10 mouse cellular contexts compared by ENCODE assay signal in genomic region chr2:167680657-167681056, GRCm38 (mm10). TPM values are rescaled to one million over a fixed set of nuclear protein-coding genes. Genes with fewer than 3 reads are reported as not detected.
A peak's percentile ranks its signal among the peaks of the same experiment; 100 is the strongest.
DNase-seq lines count a peak whose midpoint lies in the region; ATAC-seq and TF ChIP-seq lines count a peak whose summit lies in the region.
"Had no signal": no experiment of that assay in that cellular context is flagged by ENCODE, and none has a peak within 500 bp of the region (broad histone marks: within the 10 kb centered on the region; RNA-seq: fewer than 3 reads in every experiment).

No protein-coding gene starts in this region.

- H3K36me3 ChIP-seq in heart, embryonic 11.5 days (ENCODE audit: control insufficient read depth, insufficient read depth, low read length) = no peaks in the 10 kb centered on the region
- no peaks in the 10 kb centered on the region for H3K36me3 ChIP-seq in liver, postnatal 0 days (replicated peaks; ENCODE audit: insufficient read depth, low read length)
- no peaks in the 10 kb centered on the region for H3K36me3 ChIP-seq in splenic B cell, adult 2 months (ENCODE audit: control insufficient read depth, insufficient read depth, low read length, poor library complexity, severe bottlenecking)
- H3K36me3 ChIP-seq: embryonic facial prominence, embryonic 15.5 days; stomach, embryonic 15.5 days had no signal

- H3K9me3 ChIP-seq in heart, embryonic 11.5 days (replicated peaks; ENCODE audit: control insufficient read depth, low read length) = no peaks in the 10 kb centered on the region
- no peaks in the 10 kb centered on the region for H3K9me3 ChIP-seq in liver, postnatal 0 days (ENCODE audit: low read length)
- H3K9me3 ChIP-seq: embryonic facial prominence, embryonic 15.5 days; stomach, embryonic 15.5 days had no signal

- no peak for ATAC-seq in heart, embryonic 11.5 days (replicated peaks; ENCODE audit: insufficient number of reproducible peaks, low FRiP score, low TSS enrichment)
- ATAC-seq in liver, postnatal 0 days = no peak

- no peak overlapping the region for H3K4me3 ChIP-seq in heart, embryonic 11.5 days (ENCODE audit: low read depth, low read length)
- no peak overlapping the region for H3K4me3 ChIP-seq in liver, postnatal 0 days (ENCODE audit: low read depth, low read length)
- H3K4me3 ChIP-seq: embryonic facial prominence, embryonic 15.5 days; stomach, embryonic 15.5 days had no signal

- peak; percentile 73 for DNase-seq in heart, postnatal 4 days
- DNase-seq in urinary bladder, postnatal 14 days (ENCODE audit: low spot score) = peak; percentile 64
- DNase-seq in urinary bladder, postnatal 4 days (ENCODE audit: low spot score in 2 of 2) = no peak
- DNase-seq in c-Kit-positive CD71-positive TER-119-negative erythroid progenitor cells, embryonic 14.5 days (ENCODE audit: low read depth) = peak; percentile 65
- DNase-seq in liver, postnatal 0 days = peak; percentile 77
- DNase-seq in splenic B cell, adult 2 months (ENCODE audit: low read depth, low spot score) = peak; percentile 89
- no peak for DNase-seq in layer of hippocampus, adult 9-11 months

- 44% methylated on average over 5 of the region's 5 CpGs for WGBS in heart, embryonic 11.5 days (ENCODE audit: insufficient replicate concordance)
- 44% methylated on average over 5 of the region's 5 CpGs for WGBS in liver, postnatal 0 days (ENCODE audit: insufficient replicate concordance)

- H3K27ac ChIP-seq in heart, embryonic 11.5 days (ENCODE audit: low read depth, low read length) = no peak overlapping the region
- no peak overlapping the region for H3K27ac ChIP-seq in liver, postnatal 0 days (ENCODE audit: low read depth)
- H3K27ac ChIP-seq: embryonic facial prominence, embryonic 15.5 days; stomach, embryonic 15.5 days had no signal

- 0 out of 2 replicates have a peak, but pooled peaks cover 5% of the 10 kb centered on the region for H3K27me3 ChIP-seq in heart, embryonic 11.5 days (ENCODE audit: control insufficient read depth, insufficient read depth, low read length)
- H3K27me3 ChIP-seq in liver, postnatal 0 days (ENCODE audit: insufficient read depth, low read length) = no peaks in the 10 kb centered on the region
- H3K27me3 ChIP-seq in splenic B cell, adult 2 months (ENCODE audit: control insufficient read depth, insufficient read depth, low read length, poor library complexity, severe bottlenecking) = no peaks in the 10 kb centered on the region
- H3K27me3 ChIP-seq: embryonic facial prominence, embryonic 15.5 days; stomach, embryonic 15.5 days had no signal

- no peaks in the 10 kb centered on the region for H3K4me1 ChIP-seq in heart, embryonic 11.5 days (ENCODE audit: control insufficient read depth, insufficient read depth, low read length)
- H3K4me1 ChIP-seq in liver, postnatal 0 days (ENCODE audit: insufficient read depth) = 0 out of 2 replicates have a peak, but pooled peaks cover 3% of the 10 kb centered on the region
- H3K4me1 ChIP-seq: stomach, embryonic 15.5 days had no signal

- peak; percentile 81 for TF ChIP-seq CTCF in liver, postnatal 0 days (IDR thresholded peaks at IDR 0.05; ENCODE audit: low read depth)

- no peak for TF ChIP-seq EP300 in liver, postnatal 0 days (IDR thresholded peaks at IDR 0.05; ENCODE audit: low read depth)

- H3K4me2 ChIP-seq in heart, embryonic 11.5 days = no peak overlapping the region
- H3K4me2 ChIP-seq in liver, postnatal 0 days (ENCODE audit: low read depth, low read length) = no peak overlapping the region
- H3K4me2 ChIP-seq: embryonic facial prominence, embryonic 15.5 days; stomach, embryonic 15.5 days had no signal

- no peak overlapping the region for H3K9ac ChIP-seq in heart, embryonic 11.5 days (ENCODE audit: low read depth, low read length)
- H3K9ac ChIP-seq in liver, postnatal 0 days (replicated peaks) = no peak overlapping the region
- H3K9ac ChIP-seq: embryonic facial prominence, embryonic 15.5 days; stomach, embryonic 15.5 days had no signal

RNA-seq across cellular contexts. Expression of gene Cebpb, which starts 8.1 kb away (rescaled TPM):
- total RNA-seq in heart, postnatal 4 days (2021) = 10 to 100 TPM; 15.9 to 16.6 TPM
- polyA plus RNA-seq in heart, embryonic 11.5 days (2014; fragmentation: Nextera tagmentation; extraction: Ambion mirVana) = 8.0 and 8.2 TPM in 2 replicates
- polyA plus RNA-seq in liver, postnatal 0 days (2015; fragmentation: Nextera tagmentation; extraction: Ambion mirVana) = 27.5 and 43.6 TPM in 2 replicates

RNA-seq across cellular contexts. Expression of gene Tmem189, which starts 9.0 kb away (rescaled TPM):
- total RNA-seq in heart, postnatal 4 days (2021) = 10 to 100 TPM; 41.1 to 41.6 TPM
- polyA plus RNA-seq in heart, embryonic 11.5 days (2014; fragmentation: Nextera tagmentation; extraction: Ambion mirVana) = 38.2 and 38.7 TPM in 2 replicates
- polyA plus RNA-seq in liver, postnatal 0 days (2015; fragmentation: Nextera tagmentation; extraction: Ambion mirVana) = 9.8 and 10.1 TPM in 2 replicates

RNA-seq across cellular contexts. Expression of gene Gm20431, which starts 19.4 kb away (rescaled TPM):
- total RNA-seq in heart, postnatal 4 days (2021) = 10 to 100 TPM; 23.0 to 26.1 TPM
- polyA plus RNA-seq in heart, embryonic 11.5 days (2014; fragmentation: Nextera tagmentation; extraction: Ambion mirVana) = 1.9 and 5.2 TPM in 2 replicates
- 1.7 and 2.4 TPM in 2 replicates for polyA plus RNA-seq in liver, postnatal 0 days (2015; fragmentation: Nextera tagmentation; extraction: Ambion mirVana)

RNA-seq across cellular contexts. Expression of gene Ube2v1, which starts 48.8 kb away (rescaled TPM):
- 100 to 1,000 TPM; 131 to 137 TPM for total RNA-seq in heart, postnatal 4 days (2021)
- 195 and 211 TPM in 2 replicates for polyA plus RNA-seq in heart, embryonic 11.5 days (2014; fragmentation: Nextera tagmentation; extraction: Ambion mirVana)
- polyA plus RNA-seq in liver, postnatal 0 days (2015; fragmentation: Nextera tagmentation; extraction: Ambion mirVana) = 122 TPM in 2 replicates

Comparison
In these comparisons a context has a peak if more than half of its experiments do, and no peak if none do; other contexts are left out.
1. DNase-seq: peak in heart, postnatal 4 days (single experiment), urinary bladder, postnatal 14 days (single experiment), c-Kit-positive CD71-positive TER-119-negative erythroid progenitor cells, embryonic 14.5 days (single experiment), liver, postnatal 0 days (single experiment) and splenic B cell, adult 2 months (single experiment); none in urinary bladder, postnatal 4 days (0 of 2) and layer of hippocampus, adult 9-11 months (single experiment).